Mouse (Mus musculus) ovary, postnatal 10 days (tissue): Measurements from ENCODE around the gene C1qtnf6.

Experiments
- DNase-seq: peaks from one replicate; pipeline ENCODE4 v3.0.0; 2022; ENCODE audit warnings: low spot score

The C1qtnf6 gene

GRCm38 (mm10) chr15:78530671-78531450, at the start of gene C1qtnf6:
C1qtnf6 (minus strand) TSS chr15:78531416.
- no peak for DNase-seq

DNA sequence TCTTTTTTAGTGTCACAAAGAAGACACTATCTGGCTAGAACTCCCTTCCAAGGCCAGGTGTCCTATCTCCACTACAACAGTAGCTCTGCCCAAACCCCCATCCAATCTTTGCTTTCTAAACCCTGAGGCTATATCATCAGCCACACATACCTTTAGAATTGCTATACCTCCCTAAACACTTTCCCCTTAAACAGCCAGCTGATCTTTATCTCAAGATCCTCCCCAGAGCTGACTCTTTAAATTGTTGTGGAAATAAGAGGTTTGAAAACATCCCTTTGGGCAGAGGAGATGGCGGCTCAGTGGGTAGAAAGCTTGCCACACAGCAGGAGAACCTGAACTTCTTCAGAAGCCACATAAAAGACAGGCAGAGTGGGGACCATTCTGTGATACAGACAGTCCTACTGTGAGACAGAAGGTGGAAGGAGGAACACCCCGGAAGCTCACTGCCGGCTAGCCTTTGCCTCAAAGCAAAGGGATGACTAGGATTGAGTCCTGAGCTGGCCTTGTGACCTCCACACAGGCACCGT, 45.1 kb upstream of the C1qtnf6 start:
- DNase-seq = no peak

GRCm38 (mm10) chr15:78572658-78573397, 41.6 kb upstream of the C1qtnf6 start, which contains the start of gene Rac2:
Rac2 (minus strand) TSS chr15:78572783.
- no peak for DNase-seq

DNA sequence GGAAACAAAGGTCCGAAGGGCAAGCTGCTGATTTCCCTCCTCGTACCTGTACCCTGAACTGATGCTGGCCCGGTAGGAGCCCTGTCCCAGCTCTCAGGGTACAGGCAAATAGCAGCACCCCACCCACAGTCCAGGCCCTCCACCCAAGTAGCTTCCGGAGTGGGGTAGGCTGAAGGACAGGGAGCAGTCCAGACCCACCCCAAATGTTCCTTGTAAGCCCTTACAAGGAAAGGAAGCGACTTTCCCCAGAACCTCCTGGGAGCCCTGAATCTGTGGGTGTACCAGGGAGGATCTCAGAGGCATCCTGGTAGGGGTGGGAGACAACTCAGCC, 41.0 kb upstream of the C1qtnf6 start:
- DNase-seq = no peak

DNA sequence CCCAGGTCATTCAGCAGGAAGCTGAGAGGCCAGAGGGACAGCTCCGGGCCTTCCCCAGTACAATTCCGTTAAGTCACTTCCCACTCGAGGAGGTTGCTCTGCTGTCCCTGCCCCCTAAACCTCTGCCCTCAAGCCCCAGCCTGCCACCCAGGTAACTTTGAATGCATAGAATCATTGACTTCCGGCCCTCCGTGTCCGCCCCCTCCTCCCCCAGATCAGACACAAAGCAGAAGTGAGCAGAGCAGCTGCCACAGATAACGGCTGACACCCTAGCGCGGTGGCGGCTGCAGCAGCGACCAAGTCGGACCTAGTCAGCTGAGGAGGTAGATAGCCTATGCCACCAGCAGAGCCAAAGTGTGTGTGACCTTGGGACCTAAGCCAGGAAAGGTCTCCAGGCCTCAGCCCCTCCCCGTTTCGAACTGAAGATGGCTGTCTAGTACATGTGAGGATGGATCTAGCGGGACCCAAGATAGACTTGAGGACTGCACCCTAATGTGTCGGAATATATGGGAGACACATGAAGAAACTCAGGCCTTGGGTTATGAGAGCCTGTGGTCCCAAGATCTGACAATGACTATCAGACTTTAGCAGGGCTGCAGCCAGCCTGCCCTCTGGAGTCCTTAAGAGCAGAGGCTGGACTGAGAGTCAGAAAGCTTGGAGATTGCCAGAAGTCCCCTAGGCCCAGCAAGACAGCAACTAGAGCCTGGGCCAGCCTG, 40.5 kb upstream of the C1qtnf6 start:
- DNase-seq = no peak

DNA sequence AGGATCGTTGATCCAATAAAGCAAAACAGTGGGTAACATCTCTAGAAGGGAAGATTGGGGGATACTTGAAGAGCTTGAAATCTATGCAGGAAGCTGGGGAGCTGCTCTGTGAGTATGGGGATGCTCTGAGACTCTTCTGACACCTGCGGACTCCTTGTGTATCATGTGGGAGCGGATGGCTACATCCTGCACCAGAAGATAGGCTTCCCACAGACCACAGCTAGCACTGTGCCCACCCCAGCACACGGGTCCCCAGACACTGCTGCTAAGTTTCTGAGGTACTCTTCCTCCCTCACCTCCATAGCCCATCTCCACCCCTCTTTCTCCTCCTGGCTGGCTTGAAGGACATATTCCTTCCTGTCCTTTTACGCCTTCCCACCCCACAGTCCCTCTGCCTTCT, 39.0 kb upstream of the C1qtnf6 start:
- DNase-seq = no peak

GRCm38 (mm10) chr15:78567608-78568120, 36.4 kb upstream of the C1qtnf6 start:
- no peak for DNase-seq

DNA sequence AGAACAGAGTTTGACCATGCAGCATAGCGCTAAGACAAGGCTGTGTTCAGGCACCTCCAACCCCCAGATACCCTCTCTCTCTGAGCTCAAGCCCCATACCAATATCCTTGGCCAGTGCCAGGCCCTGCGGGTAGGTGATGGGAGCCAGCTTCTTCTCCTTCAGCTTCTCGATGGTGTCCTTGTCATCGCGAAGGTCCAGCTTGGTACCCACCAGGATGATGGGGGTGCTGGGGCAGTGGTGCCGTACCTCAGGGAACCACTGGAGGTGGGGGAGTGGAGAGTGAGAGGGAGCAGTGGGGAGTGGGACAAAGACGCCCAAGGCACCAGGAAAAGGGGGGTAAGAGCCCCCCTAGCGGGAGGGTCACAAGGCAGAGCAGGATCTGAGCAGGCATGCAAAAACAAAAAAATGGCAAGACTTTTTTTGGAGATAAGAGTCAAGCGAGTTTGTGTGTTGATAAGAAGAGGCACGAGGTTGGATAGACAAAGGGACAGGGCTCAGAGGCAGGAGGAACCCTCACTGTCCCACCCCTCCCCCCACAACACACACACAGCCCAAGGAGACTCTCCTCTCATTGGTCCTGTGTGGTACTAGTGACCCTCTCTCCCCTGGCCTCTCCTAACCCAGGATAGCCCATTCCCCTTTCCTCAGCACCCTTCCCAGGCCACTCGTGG, 33.7 kb upstream of the C1qtnf6 start:
- no peak for DNase-seq

DNA sequence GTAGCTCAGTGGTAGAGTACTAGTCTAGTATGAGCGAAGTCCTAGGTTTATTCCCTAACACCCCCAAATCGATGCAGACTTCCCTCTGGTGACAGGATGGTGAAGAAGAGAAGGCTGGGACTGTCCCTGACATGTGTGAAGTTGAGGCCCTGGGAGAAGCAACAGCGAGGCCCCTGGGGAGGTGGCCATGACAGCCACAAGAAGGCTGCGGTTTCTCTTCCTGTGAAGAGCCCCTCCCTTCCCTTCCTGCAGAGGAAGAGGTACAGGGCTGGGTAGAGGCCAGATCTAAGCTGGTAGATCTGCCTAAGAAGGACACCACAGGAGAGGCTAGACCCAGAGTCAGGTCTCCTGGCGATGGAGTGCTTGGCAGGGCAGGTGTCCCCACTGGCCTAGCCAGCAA, 32.7 kb upstream of the C1qtnf6 start:
- DNase-seq = no peak

DNA sequence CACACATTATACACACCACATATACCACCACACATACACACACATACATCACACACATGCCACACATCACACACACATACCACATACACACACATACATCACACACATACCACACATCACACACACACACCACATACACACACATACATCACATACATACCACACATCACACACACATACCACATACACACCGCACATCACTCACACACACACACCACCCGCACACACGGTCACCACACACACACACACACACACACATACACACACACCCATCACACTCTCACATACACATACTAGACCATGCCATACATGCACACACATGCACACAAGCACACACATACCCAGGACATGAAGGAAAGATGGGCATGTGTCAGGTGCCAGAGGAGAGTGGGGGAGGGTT, 32.1 kb upstream of the C1qtnf6 start:
- no peak for DNase-seq

- no peak for DNase-seq
Measured at GRCm38 (mm10) chr15:78559141-78559979, 28.1 kb upstream of the C1qtnf6 start.

- no peak for DNase-seq
Measured at GRCm38 (mm10) chr15:78557693-78558535, 26.7 kb upstream of the C1qtnf6 start.

- DNase-seq = no peak
Measured at GRCm38 (mm10) chr15:78554545-78555313, 23.5 kb upstream of the C1qtnf6 start.

DNA sequence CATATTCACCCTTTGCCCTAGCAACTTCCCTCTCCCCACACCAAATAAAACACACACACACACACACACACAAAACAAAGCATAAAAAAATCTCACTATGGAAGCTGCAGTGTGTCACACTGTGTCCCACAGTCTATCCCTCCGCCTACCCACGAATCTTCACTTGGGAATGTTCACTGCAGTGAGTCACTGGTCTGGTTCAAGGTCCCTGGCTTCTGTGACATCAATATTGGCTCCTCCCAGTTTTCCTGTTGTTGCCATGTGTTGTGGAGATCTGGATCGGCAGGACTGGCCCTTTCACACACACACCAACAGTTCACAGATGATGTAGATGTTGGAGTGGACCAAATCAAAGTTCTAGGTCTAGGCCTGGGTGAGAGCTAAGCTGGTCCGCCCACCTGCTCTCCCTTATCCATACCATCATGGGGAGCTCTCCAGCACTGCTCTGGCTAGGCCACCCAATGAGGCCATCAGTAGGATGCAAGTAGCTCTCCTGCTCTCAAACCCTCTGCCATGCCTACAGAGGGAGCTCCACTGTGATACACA, 18.0 kb upstream of the C1qtnf6 start:
- DNase-seq = no peak

DNA sequence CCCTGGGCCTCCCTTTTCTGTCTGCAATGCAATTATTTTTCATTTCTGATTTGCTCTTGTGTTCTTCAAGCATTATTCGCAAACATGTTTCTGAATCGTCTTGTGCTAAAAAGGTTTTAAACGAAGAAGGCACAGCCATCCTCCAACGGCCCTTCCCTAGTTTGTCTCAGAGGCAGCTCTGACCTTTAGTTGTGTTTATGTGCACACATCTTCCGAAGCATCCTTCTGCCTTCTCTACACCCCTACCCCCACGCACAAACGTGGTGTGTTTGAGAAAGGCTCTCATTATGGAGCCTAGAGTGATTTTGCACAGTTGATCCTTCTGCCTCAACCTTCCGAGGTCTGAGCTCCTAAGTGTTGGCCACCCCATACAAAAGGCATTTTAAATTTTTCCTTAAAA, 17.5 kb upstream of the C1qtnf6 start:
- no peak for DNase-seq

- no peak for DNase-seq
Measured at GRCm38 (mm10) chr15:78548336-78548665, 17.1 kb upstream of the C1qtnf6 start.

DNA sequence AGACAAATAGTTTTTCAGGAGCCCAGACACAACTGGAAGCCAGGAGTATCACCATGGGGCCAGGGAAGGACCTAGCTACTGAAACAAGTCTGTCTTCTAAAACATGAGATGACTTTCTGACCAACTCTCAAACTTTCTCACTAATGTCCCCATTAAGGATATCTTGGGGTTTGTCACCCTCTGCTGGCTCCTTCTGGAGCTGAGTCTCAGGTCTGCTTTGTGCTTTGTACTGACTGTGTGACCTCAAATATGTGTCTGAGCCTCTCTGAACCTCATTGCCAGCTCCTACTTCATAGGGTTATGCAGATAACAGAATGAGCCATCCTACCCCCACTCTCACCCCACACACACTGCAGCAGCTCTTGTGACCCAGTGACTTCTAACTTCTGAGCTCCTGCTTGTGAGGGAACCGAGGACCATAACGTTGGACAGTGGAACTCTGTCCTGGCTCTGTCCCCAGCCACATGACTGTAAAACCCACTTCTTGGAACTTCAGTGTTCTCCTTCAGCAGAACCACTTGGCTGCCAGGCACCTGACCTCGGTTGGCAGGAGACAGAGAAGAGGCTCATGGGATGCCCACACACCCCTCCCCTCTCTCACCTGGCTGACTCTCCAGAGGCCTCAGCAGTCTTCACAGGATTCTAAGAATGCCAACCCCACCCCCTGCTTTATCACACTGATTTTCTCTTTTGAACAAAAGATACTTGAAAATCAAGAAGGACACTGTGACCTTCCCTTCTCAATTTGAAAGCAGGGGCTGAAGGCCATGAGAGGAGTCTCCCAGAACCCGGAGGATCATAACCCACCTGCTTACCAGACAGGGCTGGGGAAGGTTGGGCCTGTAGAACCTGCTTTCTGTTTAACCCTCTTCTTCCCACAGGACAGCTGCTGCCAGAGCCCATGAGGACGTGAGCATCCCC, 16.5 kb upstream of the C1qtnf6 start:
- DNase-seq = no peak

DNA sequence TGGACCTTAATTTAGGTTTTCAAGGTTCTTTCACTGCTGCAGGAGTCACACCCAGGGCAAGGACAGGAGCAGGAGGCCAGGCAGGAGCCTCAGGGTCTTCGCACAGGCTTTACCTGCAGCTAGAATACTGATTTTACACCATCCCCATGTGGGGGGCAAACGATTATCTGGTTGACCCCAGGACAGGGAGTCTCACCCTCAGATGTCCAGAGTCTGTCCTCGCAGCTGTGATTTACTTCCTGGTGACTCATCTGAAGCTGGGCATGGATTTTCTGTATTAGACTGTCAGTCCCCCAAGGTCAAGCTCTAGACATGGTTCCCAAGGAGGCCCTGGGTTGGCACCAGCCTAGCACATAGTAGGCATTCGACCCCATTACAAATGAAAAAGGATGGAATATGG, 14.8 kb upstream of the C1qtnf6 start:
- DNase-seq = no peak
